Mouse (Mus musculus) adrenal gland, adult 2 months (tissue): ENCODE data around the gene Drc1. TPM values are rescaled to one million over a fixed set of nuclear protein-coding genes. Genes with fewer than 3 reads are reported as not detected.

Experiments used
- DNase-seq: peaks from one replicate; pipeline ENCODE4 v3.0.0; 2021
- polyA plus RNA-seq: library from polyadenylated mRNA; depleted of rRNA; stranded (reverse); fragments of >200 nt; gene quantifications from 2 replicates; pipeline ENCODE4 v1.2.3, GENCODE M21; 2012; rRNA removed
- total RNA-seq, 2 experiments: library from RNA; stranded (reverse); gene quantifications; 2 replicates each; pipeline ENCODE4 v1.2.3; 2021

Gene Drc1
- total and polyA plus RNA-seq, 3 experiments, result 0.49 to 0.59 TPM; not detected in 1

- peak; percentile 30 for DNase-seq
Measured at GRCm38 (mm10) chr5:30415381-30415780, 134.2 kb downstream of the Drc1 start.

- no peak for DNase-seq
Measured at GRCm38 (mm10) chr5:30415876-30416275, 134.7 kb downstream of the Drc1 start.

Other genes starting within 250 kb of the Drc1 start
- 10 to 100 TPM; 15.4 to 19.9 TPM for gene Tyms, start 207.8 kb upstream of the Drc1 start, total RNA-seq
- 17.8 and 17.9 TPM in 2 replicates for gene Tyms, start 207.8 kb upstream of the Drc1 start, polyA plus RNA-seq
- gene Garem2, start 176.2 kb upstream of the Drc1 start, total RNA-seq, result under 1 TPM in 1 of 2 experiments, not detected in 1; 0.10 TPM
- 0.11 TPM in 1 of 2 replicates, not detected in the other for gene Garem2, start 176.2 kb upstream of the Drc1 start, polyA plus RNA-seq
- gene 3110082J24Rik, start 175.3 kb upstream of the Drc1 start, total RNA-seq, result not detected
- gene 3110082J24Rik, start 175.3 kb upstream of the Drc1 start, polyA plus RNA-seq, result not detected in 2 replicates
- gene Hadha, start 126.2 kb upstream of the Drc1 start, total RNA-seq, result 100 to 1,000 TPM; 558 to 581 TPM
- gene Hadha, start 126.2 kb upstream of the Drc1 start, polyA plus RNA-seq, result 72.9 and 82.6 TPM in 2 replicates
- 1,000 to 10,000 TPM in 1 of 2 experiments, 100 to 1,000 TPM in 1; 944 to 1,072 TPM for gene Hadhb, start 126.1 kb upstream of the Drc1 start, total RNA-seq
- 65.7 and 66.9 TPM in 2 replicates for gene Hadhb, start 126.1 kb upstream of the Drc1 start, polyA plus RNA-seq
- not detected for gene Adgrf3, start 75.7 kb upstream of the Drc1 start, total RNA-seq
- gene Adgrf3, start 75.7 kb upstream of the Drc1 start, polyA plus RNA-seq, result not detected in 2 replicates
- gene Selenoi, start 48.8 kb upstream of the Drc1 start, total RNA-seq, result 10 to 100 TPM; 21.8 to 25.6 TPM
- gene Selenoi, start 48.8 kb upstream of the Drc1 start, polyA plus RNA-seq, result 27.0 and 53.8 TPM in 2 replicates
- under 1 TPM; 0.06 to 0.10 TPM for gene Otof, start 180.5 kb downstream of the Drc1 start, total RNA-seq
- 0.42 and 0.43 TPM in 2 replicates for gene Otof, start 180.5 kb downstream of the Drc1 start, polyA plus RNA-seq
- not detected for gene 1700001C02Rik, start 184.7 kb downstream of the Drc1 start, total RNA-seq
- gene 1700001C02Rik, start 184.7 kb downstream of the Drc1 start, polyA plus RNA-seq, result not detected in 2 replicates